Mouse (Mus musculus) lung, embryonic 16.5 days (tissue): ENCODE data around the gene Dennd5a. TPM values are rescaled to one million over a fixed set of nuclear protein-coding genes. Genes with fewer than 3 reads are reported as not detected.

ENCODE experiments used
- polyA plus RNA-seq: library from polyadenylated mRNA; unstranded; fragments of >200 nt; fragmentation: Nextera tagmentation; extraction: Ambion mirVana; gene quantifications from 2 replicates; pipeline ENCODE4 v1.2.1, GENCODE M21; 2015

Gene Dennd5a
- polyA plus RNA-seq, 1 experiment from 2014 or later: 32.5 TPM

Other genes with a start within 250 kb of the Dennd5a start
- 8.9 and 10.1 TPM in 2 replicates for gene BC051019, start 236.6 kb downstream of the Dennd5a start, polyA plus RNA-seq
- 0.60 TPM in 1 of 2 replicates, not detected in the other for gene Ascl3, start 228.7 kb downstream of the Dennd5a start, polyA plus RNA-seq
- gene Tmem9b, start 207.6 kb downstream of the Dennd5a start, polyA plus RNA-seq: 66.8 and 71.4 TPM in 2 replicates
- gene Nrip3, start 178.4 kb downstream of the Dennd5a start, polyA plus RNA-seq: 0.34 and 0.55 TPM in 2 replicates
- 4.1 and 4.6 TPM in 2 replicates for gene Scube2, start 94.8 kb downstream of the Dennd5a start, polyA plus RNA-seq
- gene Tmem41b, start 26.5 kb upstream of the Dennd5a start, polyA plus RNA-seq: 65.2 and 65.4 TPM in 2 replicates
- 40.4 and 45.8 TPM in 2 replicates for gene Ipo7, start 57.8 kb upstream of the Dennd5a start, polyA plus RNA-seq
- 19.1 and 19.7 TPM in 2 replicates for gene Zfp143, start 100.7 kb upstream of the Dennd5a start, polyA plus RNA-seq
- 23.4 and 24.3 TPM in 2 replicates for gene Wee1, start 161.6 kb upstream of the Dennd5a start, polyA plus RNA-seq